Mouse (Mus musculus): Measurements from ENCODE around the gene Xrcc3. TPM values are rescaled to one million over a fixed set of nuclear protein-coding genes. Genes with fewer than 3 reads are reported as not detected.

The Xrcc3 gene
- total RNA-seq (2021): under 1 TPM; 0.15 to 0.24 TPM
- long read RNA-seq, experiment 1: 0 reads
- long read RNA-seq, experiment 2: 0 reads

- DNase-seq: peak; percentile 99
Observed at GRCm38 (mm10) chr12:111813766-111814617, at the start of gene Xrcc3, which contains the start of gene Zfyve21. Xrcc3 (minus strand) TSS chr12:111813873. Zfyve21 (plus strand) TSS chr12:111814170.

GRCm38 (mm10) chr12:111855448-111855847 is 41.8 kb upstream of the Xrcc3 start:
- DNase-seq: no peak

- no peak for DNase-seq
Observed at GRCm38 (mm10) chr12:111853546-111853945, 39.9 kb upstream of the Xrcc3 start.

DNA sequence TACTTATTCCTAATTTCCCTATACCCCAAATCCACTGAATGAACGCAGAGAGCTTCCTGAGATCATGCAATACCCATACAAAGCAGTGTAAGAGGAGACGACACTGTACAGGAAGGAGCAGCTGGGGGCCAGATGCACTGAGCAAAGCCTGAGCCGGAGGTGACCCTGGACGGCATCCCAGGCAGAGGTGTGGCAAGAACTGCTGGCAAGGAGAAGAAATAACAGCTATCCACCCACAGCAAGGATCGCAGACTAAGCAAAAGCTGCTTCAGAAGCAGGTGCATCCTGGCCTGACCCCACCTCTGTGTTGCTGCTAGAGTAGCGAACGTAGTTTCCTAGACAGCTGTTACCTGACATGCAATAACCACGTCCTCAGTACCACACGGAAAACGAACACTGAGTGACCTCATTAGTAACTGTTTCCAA is 39.4 kb upstream of the Xrcc3 start:
- peak; percentile 82 for DNase-seq

DNA sequence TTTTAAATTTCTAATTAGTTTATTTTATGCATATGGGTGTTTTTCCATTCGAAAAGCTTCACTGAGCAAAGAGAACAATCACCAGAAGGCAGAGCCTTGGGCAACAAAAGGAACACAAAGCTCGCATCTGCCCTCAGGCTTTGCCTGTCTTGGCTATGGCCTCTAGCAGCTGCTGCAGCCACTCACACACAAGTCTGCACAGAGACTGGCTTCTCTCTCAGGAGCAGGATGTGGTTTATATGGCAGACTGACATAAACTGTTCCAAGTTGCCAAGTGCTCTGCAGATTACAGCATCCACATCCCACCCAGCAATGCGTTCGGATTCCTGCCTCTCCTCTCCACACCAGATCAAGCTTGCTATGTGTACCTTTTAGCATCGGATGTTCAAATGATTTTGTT is 38.1 kb upstream of the Xrcc3 start:
- no peak for DNase-seq

GRCm38 (mm10) chr12:111851235-111851634 is 37.6 kb upstream of the Xrcc3 start:
- no peak for DNase-seq

- no peak for DNase-seq
Observed at GRCm38 (mm10) chr12:111848300-111848798, 34.7 kb upstream of the Xrcc3 start.

- no peak for DNase-seq
Observed at GRCm38 (mm10) chr12:111846815-111847214, 33.1 kb upstream of the Xrcc3 start.

DNA sequence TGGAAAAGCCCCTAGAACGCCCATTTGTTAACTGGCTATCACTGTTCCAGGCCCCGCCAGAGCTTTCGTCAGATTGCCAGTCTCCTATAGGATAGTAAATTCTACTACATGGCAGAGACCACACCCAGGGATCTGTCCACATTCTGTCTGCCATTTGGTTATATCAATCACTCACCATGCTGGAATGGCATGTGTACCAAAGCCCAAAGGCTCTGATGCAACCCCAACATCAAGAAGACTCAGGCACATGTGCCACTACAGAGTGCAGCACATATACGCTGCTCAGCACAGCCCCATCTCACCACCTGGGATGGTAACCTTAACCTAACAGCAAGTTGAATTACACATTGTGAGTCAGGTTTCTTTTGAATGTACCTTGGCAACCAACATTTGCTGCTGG is 32.3 kb upstream of the Xrcc3 start:
- no peak for DNase-seq

DNA sequence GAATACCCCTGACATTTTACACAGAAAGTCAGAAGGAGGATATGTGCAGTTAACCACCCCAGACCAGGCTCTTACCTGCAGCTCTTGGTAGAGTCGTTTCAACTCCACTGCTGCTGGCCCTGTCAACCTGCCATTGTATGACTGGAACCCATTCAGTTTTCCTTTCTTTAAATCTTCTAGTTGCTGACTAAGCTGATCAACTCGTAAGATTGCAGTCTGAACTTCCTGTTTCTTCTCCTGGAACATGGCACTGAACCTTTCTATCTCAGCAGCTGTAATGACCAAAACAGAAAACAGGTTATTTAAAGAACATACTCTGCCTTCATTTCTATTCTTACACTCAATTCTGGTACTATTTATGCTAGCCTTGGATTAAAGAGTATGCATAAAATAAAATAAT is 29.8 kb upstream of the Xrcc3 start:
- DNase-seq: no peak

- DNase-seq: no peak
Observed at GRCm38 (mm10) chr12:111842565-111843433, 29.1 kb upstream of the Xrcc3 start.

GRCm38 (mm10) chr12:111833457-111833856 is 19.8 kb upstream of the Xrcc3 start:
- no peak for DNase-seq

GRCm38 (mm10) chr12:111832643-111833042 is 19.0 kb upstream of the Xrcc3 start:
- DNase-seq: no peak

DNA sequence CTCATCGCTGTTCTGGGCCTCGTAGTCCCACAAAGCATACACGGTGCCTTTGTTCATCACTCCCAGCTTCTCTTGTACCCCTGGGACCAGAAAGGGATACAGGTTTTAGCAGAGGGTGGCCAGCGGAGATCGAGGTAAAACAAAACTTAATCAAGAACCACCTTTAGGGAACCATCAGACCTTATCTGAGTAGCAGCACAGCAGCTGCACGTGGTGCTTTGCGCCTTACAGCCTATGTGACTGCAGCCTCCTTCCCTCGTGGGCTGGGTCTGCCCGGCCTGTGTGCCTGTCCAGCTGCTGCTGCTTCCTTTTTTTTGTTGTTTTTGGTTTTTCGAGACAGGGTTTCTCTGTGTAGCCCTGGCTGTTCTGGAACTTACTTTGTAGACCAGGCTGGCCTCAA is 16.7 kb upstream of the Xrcc3 start:
- DNase-seq: no peak

GRCm38 (mm10) chr12:111829954-111830353 is 16.3 kb upstream of the Xrcc3 start:
- DNase-seq: no peak

DNA sequence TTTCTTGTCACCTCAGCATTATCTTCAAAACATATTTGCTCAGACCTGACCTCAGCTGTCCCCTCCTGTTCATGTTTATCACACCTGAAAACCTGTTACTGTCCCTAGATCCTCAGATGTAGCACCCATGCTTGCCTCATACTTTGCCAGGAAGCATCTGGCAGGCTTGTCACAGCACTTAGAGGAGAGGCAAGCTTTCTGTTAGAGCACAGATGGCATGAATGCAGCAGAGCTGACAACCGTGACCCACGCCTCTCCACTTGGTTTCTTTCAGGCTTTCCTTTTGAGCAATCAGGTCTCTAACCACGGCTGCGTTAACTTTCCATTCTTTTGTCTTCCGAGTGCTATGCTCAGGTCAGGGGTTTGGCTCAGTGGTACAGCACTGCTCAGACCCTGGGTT is 15.8 kb upstream of the Xrcc3 start:
- DNase-seq: no peak

DNA sequence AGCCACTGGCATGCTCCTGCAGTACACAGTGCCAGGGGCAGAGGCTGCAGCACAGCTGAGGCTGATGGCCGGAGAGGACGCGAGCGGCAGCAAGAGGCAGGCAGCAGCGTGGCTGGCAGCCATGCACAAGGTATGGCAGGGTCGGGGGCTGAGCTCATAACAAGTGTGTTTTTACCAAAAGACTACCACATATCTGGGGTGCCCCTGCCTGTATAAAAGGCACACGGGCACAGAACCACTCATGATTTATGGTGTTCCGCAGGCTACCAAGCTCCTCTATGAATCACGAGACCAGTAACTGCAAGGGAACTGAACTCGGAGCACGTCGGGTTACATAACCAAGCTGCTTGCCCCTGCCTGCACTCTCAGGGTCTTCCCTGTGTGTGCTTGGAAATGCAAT is 13.9 kb upstream of the Xrcc3 start:
- DNase-seq: no peak

- no peak for DNase-seq
Observed at GRCm38 (mm10) chr12:111821931-111822330, 8.3 kb upstream of the Xrcc3 start.

DNA sequence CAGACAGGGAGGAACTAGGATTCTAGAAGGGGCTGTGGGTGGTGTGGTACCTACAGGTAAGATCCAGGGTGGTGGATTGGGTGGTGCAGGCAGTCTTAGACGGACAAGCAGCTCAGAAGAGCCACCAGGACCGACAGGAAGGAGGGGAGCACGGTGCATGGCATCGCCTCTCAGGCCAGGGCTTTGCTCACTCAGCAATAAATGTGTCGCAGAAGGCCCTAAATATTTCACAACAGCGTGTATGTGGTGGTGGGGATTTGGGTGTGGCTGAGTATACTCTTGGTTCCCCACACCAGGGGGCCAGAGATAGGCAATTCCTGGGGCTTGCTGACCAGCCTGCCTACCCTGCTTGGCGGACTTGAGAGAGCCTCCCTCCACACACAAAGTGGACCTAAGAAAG is 7.0 kb upstream of the Xrcc3 start:
- no peak for DNase-seq

DNA sequence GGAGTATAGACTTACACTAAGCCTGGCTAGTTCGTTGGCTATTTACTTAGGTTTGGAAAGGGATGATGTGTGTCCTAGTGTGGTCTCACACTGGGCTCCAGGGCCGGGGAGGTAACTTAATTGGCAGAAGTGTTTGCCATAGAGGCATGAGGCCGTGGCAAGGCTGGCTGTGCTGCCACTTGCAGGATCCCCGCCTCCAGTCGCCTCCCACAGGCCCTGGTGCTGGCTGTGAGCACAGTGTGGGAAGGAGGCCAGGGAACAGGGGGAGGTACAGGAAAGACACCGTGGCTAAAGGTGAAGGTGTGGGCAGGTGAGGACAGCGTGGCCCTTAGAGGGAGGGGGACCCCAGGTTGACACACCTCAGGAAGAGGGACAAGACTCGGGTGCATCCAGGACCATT is 6.3 kb upstream of the Xrcc3 start:
- no peak for DNase-seq

- no peak for DNase-seq
Observed at GRCm38 (mm10) chr12:111817991-111818390, 4.3 kb upstream of the Xrcc3 start.

DNA sequence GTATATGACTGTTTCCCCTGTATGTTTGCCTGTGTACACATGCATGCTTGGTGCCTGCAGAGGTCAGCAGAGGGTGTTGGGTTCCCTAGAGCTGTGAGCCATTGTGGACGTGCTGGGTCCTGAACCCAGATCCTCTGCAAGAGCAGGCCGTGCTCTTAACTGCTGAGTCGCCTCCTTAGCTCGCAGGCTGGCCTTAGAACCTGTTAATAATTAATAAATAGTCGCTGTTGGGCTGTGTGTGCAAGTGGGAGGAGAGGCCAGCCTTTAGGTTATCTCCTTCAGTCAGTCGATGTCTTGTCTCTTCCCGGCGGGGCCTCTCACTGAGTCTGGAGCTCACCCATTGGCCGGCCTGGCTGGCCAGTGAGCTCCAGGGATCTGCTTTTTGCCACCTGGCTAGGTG is 3.3 kb upstream of the Xrcc3 start:
- DNase-seq: no peak

GRCm38 (mm10) chr12:111816528-111816927 is 2.9 kb upstream of the Xrcc3 start:
- peak; percentile 49 for DNase-seq

Measured in gastrocnemius, postnatal 25 days (tissue).